Mouse (Mus musculus) megakaryocyte-erythroid progenitor cell, adult 5-6 weeks (primary cell): ENCODE measurements around the gene Afg1l. TPM values are rescaled to one million over a fixed set of nuclear protein-coding genes. Genes with fewer than 3 reads are reported as not detected.

Experiments used
- ATAC-seq: replicated peaks from 2 replicates; pipeline ENCODE4 v1.8.0; 2016; ENCODE audit warnings: mild to moderate bottlenecking, inconsistent platforms; ENCODE audit not compliant: severe bottlenecking, poor library complexity, low FRiP score, low TSS enrichment
- total RNA-seq, 2 experiments: library from RNA; stranded (forward) in 1 of 2; stranded (reverse) in 1 of 2; fragments of 200-1000, 215-1000 nt in 1 of 2; fragments of >200 nt in 1 of 2; fragmentation: Nextera tagmentation in 1 of 2; gene quantifications; 2 replicates each; pipeline ENCODE4 v1.2.3; 2014 to 2017

Gene Afg1l
- total RNA-seq, 2 experiments from 2014 or later, result 5.0 to 5.9 TPM

- ATAC-seq, result no peak
These were observed 165.8 kb downstream of the Afg1l start for GRCm38 (mm10) chr10:42312557-42312956.

GRCm38 (mm10) chr10:42308687-42308987 is 169.7 kb downstream of the Afg1l start:
- ATAC-seq, result no peak

GRCm38 (mm10) chr10:42307980-42308686 is 170.2 kb downstream of the Afg1l start:
- ATAC-seq, result peak; percentile 62; the same call in 1 of the 2 replicates

GRCm38 (mm10) chr10:42306422-42306821 is 171.9 kb downstream of the Afg1l start:
- no peak for ATAC-seq

- ATAC-seq, result no peak
These were observed 177.6 kb downstream of the Afg1l start for GRCm38 (mm10) chr10:42300805-42301204.

- ATAC-seq, result no peak
These were observed 178.4 kb downstream of the Afg1l start for GRCm38 (mm10) chr10:42299967-42300366.

- no peak for ATAC-seq
These were observed 178.9 kb downstream of the Afg1l start for GRCm38 (mm10) chr10:42299426-42299825.

GRCm38 (mm10) chr10:42297954-42298353 is 180.4 kb downstream of the Afg1l start:
- no peak for ATAC-seq

- no peak for ATAC-seq
These were observed 181.3 kb downstream of the Afg1l start for GRCm38 (mm10) chr10:42297109-42297508.

GRCm38 (mm10) chr10:42296559-42296958 is 181.8 kb downstream of the Afg1l start:
- peak; percentile 86 for ATAC-seq

GRCm38 (mm10) chr10:42295028-42295427 is 183.3 kb downstream of the Afg1l start:
- ATAC-seq, result 0 out of 2 replicates have a peak, but pooled peaks have one; percentile 39

GRCm38 (mm10) chr10:42294392-42294791 is 184.0 kb downstream of the Afg1l start:
- no peak for ATAC-seq

GRCm38 (mm10) chr10:42293877-42294276 is 184.5 kb downstream of the Afg1l start:
- no peak for ATAC-seq

- peak; percentile 72 for ATAC-seq
These were observed 187.0 kb downstream of the Afg1l start for GRCm38 (mm10) chr10:42291360-42291759.

GRCm38 (mm10) chr10:42287666-42288065 is 190.7 kb downstream of the Afg1l start:
- no peak for ATAC-seq

- ATAC-seq, result no peak
These were observed 200.0 kb downstream of the Afg1l start for GRCm38 (mm10) chr10:42278307-42278850.

GRCm38 (mm10) chr10:42277476-42278306 is 200.7 kb downstream of the Afg1l start:
- ATAC-seq, result peak; percentile 82

GRCm38 (mm10) chr10:42276507-42277345 is 201.6 kb downstream of the Afg1l start, which contains the start of gene Foxo3:
Foxo3 (minus strand) TSS chr10:42276755.
- ATAC-seq, result peak; percentile 43

- no peak for ATAC-seq
These were observed 202.4 kb downstream of the Afg1l start for GRCm38 (mm10) chr10:42275871-42276501.
